Mouse (Mus musculus) lung, adult 2 months (tissue): ENCODE results near the gene Pdcd11.

Experiments used
- CTCF ChIP-seq: fragments of 200-500 bp; IDR thresholded peaks from 2 replicates; pipeline ENCODE4 v1.5.1; 2011; ENCODE audit warnings: mild to moderate bottlenecking, low read length, control low read depth; ENCODE audit not compliant: insufficient read depth
- POLR2A ChIP-seq: fragments of 200-500 bp; IDR thresholded peaks from 2 replicates; pipeline ENCODE4 v1.6.1; 2011; ENCODE audit warnings: low read depth, mild to moderate bottlenecking, control low read depth, low read length, borderline replicate concordance; ENCODE audit errors: extremely low read depth

DNA sequence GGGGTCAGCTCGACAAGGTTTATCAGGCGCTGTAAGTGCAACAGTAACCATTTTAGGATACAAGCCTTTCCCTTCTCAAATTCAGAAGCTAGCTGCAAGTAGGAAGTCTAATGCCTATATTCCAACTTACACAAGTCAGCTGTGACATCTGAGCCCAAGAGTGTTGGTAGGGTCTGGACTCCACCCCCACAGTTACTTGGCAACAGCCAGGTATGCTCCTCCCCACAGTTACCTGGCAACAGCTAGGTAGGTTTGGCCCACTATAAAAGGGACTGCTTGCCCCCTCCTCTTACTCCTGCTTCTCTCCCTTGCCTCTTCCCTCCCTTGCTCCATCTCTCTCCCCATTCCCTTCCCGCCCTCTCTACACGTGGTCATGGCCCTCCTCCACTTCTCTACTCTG, 41.5 kb upstream of the Pdcd11 start:
- TF ChIP-seq CTCF (no peak), POLR2A (no peak)
